ENCODE assay signal across 13 mouse cellular contexts in genomic region chr17:32215587-32215986, GRCm38 (mm10). TPM values are rescaled to one million over a fixed set of nuclear protein-coding genes. Genes with fewer than 3 reads are reported as not detected.
DNase-seq lines count a peak whose midpoint lies in the region; ATAC-seq and TF ChIP-seq lines count a peak whose summit lies in the region.
"Not testable (repeated sequence)": the region's sequence is repeated elsewhere in the genome, so short reads cannot be mapped to it uniquely, and the experiment has no call there.
"Had no signal": no experiment of that assay in that cellular context is flagged by ENCODE, and none has a peak within 500 bp of the region (broad histone marks: within the 10 kb centered on the region; RNA-seq: fewer than 3 reads in every experiment).

No protein-coding gene starts in this region.

- not testable (repeated sequence) for ATAC-seq in kidney, postnatal 0 days (replicated peaks; ENCODE audit: low FRiP score, low read depth); liver, postnatal 0 days

- not testable (repeated sequence) for TF ChIP-seq EP300 in heart, adult 2 months (IDR thresholded peaks at IDR 0.05; ENCODE audit: insufficient read depth, low read depth, low read length); liver, postnatal 0 days (IDR thresholded peaks at IDR 0.05; ENCODE audit: low read depth)

- DNase-seq in 416B (ENCODE audit: low read depth): peak; percentile 38
- peak; percentile 50 for DNase-seq in ES-CJ7 (ENCODE audit: low read depth, low spot score)
- DNase-seq in brain, embryonic 14.5 days (ENCODE audit: low read depth); heart, adult 2 months; kidney, postnatal 0 days (ENCODE audit: low spot score); liver, postnatal 0 days: not testable (repeated sequence)
- DNase-seq in retina, postnatal 1 day: peak; percentile 15

- intact Hi-C loops in heart, adult 2 months (cut with DNase I): not testable (repeated sequence)

- H3K4me2 ChIP-seq in kidney, postnatal 0 days (ENCODE audit: low read length); liver, postnatal 0 days (ENCODE audit: low read depth, low read length): not testable (repeated sequence)

- H3K27me3 ChIP-seq in heart, adult 2 months (ENCODE audit: control insufficient read depth, insufficient read depth, low read length); kidney, postnatal 0 days (ENCODE audit: insufficient read depth, low read length); liver, postnatal 0 days (ENCODE audit: insufficient read depth, low read length): not testable (repeated sequence)

- H3K36me3 ChIP-seq in heart, adult 2 months (ENCODE audit: control insufficient read depth, insufficient read depth, low read length): not testable (repeated sequence)
- H3K36me3 ChIP-seq in kidney, postnatal 0 days (ENCODE audit: insufficient read depth, low read length): peaks cover 58% of the 10 kb centered on the region
- peaks cover 89% of the 10 kb centered on the region for H3K36me3 ChIP-seq in liver, postnatal 0 days (replicated peaks; ENCODE audit: insufficient read depth, low read length)

- TF ChIP-seq POLR2A in brain, embryonic 14.5 days (IDR thresholded peaks at IDR 0.05; ENCODE audit: borderline replicate concordance, extremely low read depth, insufficient read depth, insufficient read length, poor library complexity, severe bottlenecking); heart, adult 2 months (IDR thresholded peaks at IDR 0.05; ENCODE audit: insufficient read depth, low read depth, low read length): not testable (repeated sequence)

- not testable (repeated sequence) for H3K4me1 ChIP-seq in heart, adult 2 months (ENCODE audit: control insufficient read depth, insufficient read depth, low read length); kidney, postnatal 0 days (replicated peaks; ENCODE audit: insufficient read depth, low read length); liver, postnatal 0 days (ENCODE audit: insufficient read depth)

- H3K9me3 ChIP-seq in kidney, postnatal 0 days (replicated peaks; ENCODE audit: low read length); liver, postnatal 0 days (ENCODE audit: low read length): not testable (repeated sequence)

- peak; percentile 11; the same call in 1 of the 2 replicates for TF ChIP-seq CTCF in brain, embryonic 14.5 days (IDR thresholded peaks at IDR 0.05; ENCODE audit: borderline replicate concordance, extremely low read depth, insufficient read depth, insufficient read length)
- TF ChIP-seq CTCF in heart, adult 2 months (IDR thresholded peaks at IDR 0.05): peak; percentile 66
- TF ChIP-seq CTCF in kidney, postnatal 0 days (IDR thresholded peaks at IDR 0.05; ENCODE audit: low read depth): peak; percentile 52
- peak; percentile 52 for TF ChIP-seq CTCF in liver, postnatal 0 days (IDR thresholded peaks at IDR 0.05; ENCODE audit: low read depth)

- H3K27ac ChIP-seq in heart, adult 2 months; kidney, postnatal 0 days; liver, postnatal 0 days (ENCODE audit: low read depth): not testable (repeated sequence)

- H3K9ac ChIP-seq in heart, adult 2 months (ENCODE audit: low read depth, low read length); kidney, postnatal 0 days (ENCODE audit: low read depth, low read length); liver, postnatal 0 days (replicated peaks): not testable (repeated sequence)

- H3K79me2 ChIP-seq in heart, adult 2 months (replicated peaks; ENCODE audit: control insufficient read depth, insufficient read depth, low read length): not testable (repeated sequence)

- WGBS in heart, adult 2 months: 80% methylated on average over 4 of the region's 4 CpGs
- 80% methylated on average over 4 of the region's 4 CpGs for WGBS in kidney, postnatal 0 days
- 78% methylated on average over 4 of the region's 4 CpGs for WGBS in liver, postnatal 0 days (ENCODE audit: insufficient replicate concordance)

- not testable (repeated sequence) for H3K4me3 ChIP-seq in heart, adult 2 months; kidney, postnatal 0 days (replicated peaks; ENCODE audit: low read depth, low read length); liver, postnatal 0 days (ENCODE audit: low read depth, low read length)

RNA-seq across cellular contexts. Expression of gene Ephx3, which starts 26.2 kb away (rescaled TPM):
- polyA plus RNA-seq in brain, embryonic 14.5 days (2012; rRNA removed): 0.31 and 0.34 TPM in 2 replicates
- 1 to 10 TPM; 1.1 to 1.3 TPM for total RNA-seq in heart, adult 2 months (2021)
- polyA plus RNA-seq in heart, adult 2 months (2012; rRNA removed): 2.6 and 2.9 TPM in 2 replicates
- 0.18 and 0.30 TPM in 2 replicates for polyA plus RNA-seq in kidney, postnatal 0 days (2015; fragmentation: Nextera tagmentation; extraction: Ambion mirVana)
- not detected in 2 replicates for polyA plus RNA-seq in liver, postnatal 0 days (2015; fragmentation: Nextera tagmentation; extraction: Ambion mirVana)
- total RNA-seq: hematopoietic stem cell, adult 5-6 weeks; megakaryocyte progenitor cell, adult 5-6 weeks; monocyte, adult 5-6 weeks had no signal
- polyA plus RNA-seq: heart, embryonic 10.5 days; liver, embryonic 16.5 days; neural tube, embryonic 11.5 days had no signal

RNA-seq across cellular contexts. Expression of gene Notch3, which starts 48.9 kb away (rescaled TPM):
- 27.6 and 33.0 TPM in 2 replicates for polyA plus RNA-seq in brain, embryonic 14.5 days (2012; rRNA removed)
- total RNA-seq in heart, adult 2 months (2021): 10 to 100 TPM; 24.2 to 30.6 TPM
- 22.5 and 32.1 TPM in 2 replicates for polyA plus RNA-seq in heart, adult 2 months (2012; rRNA removed)
- 7.2 and 7.4 TPM in 2 replicates for polyA plus RNA-seq in kidney, postnatal 0 days (2015; fragmentation: Nextera tagmentation; extraction: Ambion mirVana)
- polyA plus RNA-seq in liver, postnatal 0 days (2015; fragmentation: Nextera tagmentation; extraction: Ambion mirVana): 0.20 and 0.26 TPM in 2 replicates
- total RNA-seq: monocyte, adult 5-6 weeks had no signal

Comparison
In these comparisons a context has a peak if more than half of its experiments do, and no peak if none do; other contexts are left out.
1. CTCF ChIP-seq: peak in every context shown above with its lines; median percentile 66 in heart, adult 2 months; 52 in kidney, postnatal 0 days; 52 in liver, postnatal 0 days; 11 in brain, embryonic 14.5 days.